Mouse (Mus musculus): ENCODE results near the gene Tunar. TPM values are rescaled to one million over a fixed set of nuclear protein-coding genes. Genes with fewer than 3 reads are reported as not detected.

Tunar gene
- total RNA-seq (2021): not detected
- long read RNA-seq, experiment 1: 0 reads
- long read RNA-seq, experiment 2: 0 reads

GRCm38 (mm10) chr12:105333570-105333969 lies at the start of gene Tunar:
TSS of gene Tunar (plus strand) at chr12:105333870.
- no peak for DNase-seq

DNA sequence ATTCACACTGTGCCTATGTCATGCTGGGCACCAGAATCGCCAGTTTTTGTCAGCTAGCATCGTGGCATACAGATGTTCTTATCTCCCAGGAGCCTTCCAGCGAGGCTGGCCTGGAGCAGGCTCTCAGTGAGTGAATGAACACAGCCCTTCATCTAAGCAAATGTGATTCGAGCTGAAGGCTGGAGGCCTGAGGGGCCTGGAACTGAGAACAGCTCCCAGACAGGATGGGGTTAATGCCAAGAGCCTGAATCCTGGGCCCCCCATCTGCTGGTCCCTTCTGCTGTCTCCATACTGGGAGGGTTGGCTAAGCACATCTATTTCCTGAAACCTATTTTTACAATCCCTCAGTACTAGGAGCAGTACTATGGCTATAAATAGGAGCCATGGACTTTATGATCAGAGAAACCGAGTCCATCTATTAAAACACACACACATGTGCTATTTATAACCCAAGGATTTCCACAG lies 21.1 kb upstream of the Tunar start:
- DNase-seq: no peak
- intact Hi-C loops (cut with DNase I): no loop called here

More at GRCm38 (mm10) chr12:105333570-105333969, at the start of gene Tunar:
- intact Hi-C loops (cut with DNase I): no loop called here

DNA sequence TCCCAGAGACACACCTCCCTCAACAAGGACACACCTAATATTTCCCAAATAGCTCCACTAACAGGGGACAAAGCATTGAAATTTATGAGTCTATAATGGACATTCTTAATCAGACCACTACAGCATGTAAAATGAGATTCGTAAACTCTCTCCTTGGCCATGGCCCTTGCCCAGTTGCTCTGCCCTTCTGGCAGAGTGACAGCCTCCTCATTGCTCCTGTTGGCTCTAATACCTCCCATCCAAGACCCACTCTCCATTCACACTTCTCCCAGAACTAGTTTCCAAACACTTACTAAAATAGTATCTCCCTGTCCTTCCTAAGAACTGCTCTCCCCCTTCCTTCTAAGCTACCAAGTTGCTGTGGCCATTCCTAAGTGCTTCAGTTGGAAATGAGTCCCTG lies 19.3 kb upstream of the Tunar start:
- no peak for DNase-seq
- intact Hi-C loops (cut with DNase I): no loop called here

- no peak for DNase-seq
- intact Hi-C loops (cut with DNase I): no loop called here
Measured at GRCm38 (mm10) chr12:105322160-105322559, 11.5 kb upstream of the Tunar start.

DNA sequence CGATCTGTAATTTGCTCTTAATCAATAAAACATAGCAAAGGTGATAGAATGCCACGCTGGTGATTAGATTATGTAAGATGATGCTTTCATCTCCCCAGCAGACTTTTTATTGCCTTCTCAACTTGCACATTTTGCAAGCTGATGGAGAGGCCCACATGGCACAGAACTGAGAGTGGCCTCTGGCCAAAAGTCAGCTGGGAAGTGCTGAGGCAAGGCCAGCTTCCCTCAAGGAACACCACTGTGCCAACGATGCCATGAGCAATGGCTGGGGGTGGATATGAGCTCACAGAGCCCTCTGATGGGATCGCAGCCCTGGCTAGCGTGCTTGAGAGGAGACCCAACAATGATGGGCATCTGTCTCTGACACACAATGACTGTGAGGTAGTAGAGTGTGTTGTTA lies 6.6 kb upstream of the Tunar start:
- intact Hi-C loops (cut with DNase I): no loop called here
- no peak for DNase-seq

DNA sequence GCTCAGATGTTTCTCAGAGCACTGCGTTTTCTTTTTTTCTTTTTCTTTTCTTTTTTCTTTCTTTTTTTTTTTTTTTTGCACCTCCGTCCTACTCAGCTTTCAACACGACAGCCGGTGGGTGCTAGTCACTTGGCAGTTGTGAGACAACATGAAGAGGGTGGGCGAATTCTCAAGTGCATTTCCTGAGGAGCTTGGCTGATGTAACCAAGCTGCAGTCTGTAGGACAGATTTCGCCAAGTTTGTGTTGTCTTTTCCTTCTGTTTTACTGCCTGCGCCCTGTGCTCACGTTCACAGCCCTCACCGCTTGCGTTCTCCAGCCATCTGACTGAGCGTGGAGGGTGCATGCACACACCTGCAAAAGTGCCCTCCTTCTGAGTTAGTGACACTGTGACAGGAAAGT lies 5.3 kb upstream of the Tunar start:
- no peak for DNase-seq
- intact Hi-C loops (cut with DNase I): no loop called here

DNA sequence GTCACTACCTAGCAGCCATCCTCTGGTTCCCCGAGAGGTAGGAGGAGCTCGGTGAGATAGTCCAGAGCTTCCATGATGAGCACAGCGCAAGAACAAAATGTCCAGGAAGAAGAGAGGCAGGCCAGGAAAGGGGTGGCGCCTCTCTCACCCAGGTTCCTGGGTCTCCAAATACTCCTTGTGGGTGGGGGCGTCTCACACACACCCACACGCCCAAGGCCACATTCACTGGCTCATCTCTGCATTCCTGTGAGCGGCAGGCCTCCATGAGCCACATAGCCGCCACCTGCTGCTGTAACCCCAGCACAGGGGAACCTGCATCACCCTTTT lies 2.4 kb downstream of the Tunar start:
- no peak for DNase-seq
- intact Hi-C loops (cut with DNase I): no loop called here

DNA sequence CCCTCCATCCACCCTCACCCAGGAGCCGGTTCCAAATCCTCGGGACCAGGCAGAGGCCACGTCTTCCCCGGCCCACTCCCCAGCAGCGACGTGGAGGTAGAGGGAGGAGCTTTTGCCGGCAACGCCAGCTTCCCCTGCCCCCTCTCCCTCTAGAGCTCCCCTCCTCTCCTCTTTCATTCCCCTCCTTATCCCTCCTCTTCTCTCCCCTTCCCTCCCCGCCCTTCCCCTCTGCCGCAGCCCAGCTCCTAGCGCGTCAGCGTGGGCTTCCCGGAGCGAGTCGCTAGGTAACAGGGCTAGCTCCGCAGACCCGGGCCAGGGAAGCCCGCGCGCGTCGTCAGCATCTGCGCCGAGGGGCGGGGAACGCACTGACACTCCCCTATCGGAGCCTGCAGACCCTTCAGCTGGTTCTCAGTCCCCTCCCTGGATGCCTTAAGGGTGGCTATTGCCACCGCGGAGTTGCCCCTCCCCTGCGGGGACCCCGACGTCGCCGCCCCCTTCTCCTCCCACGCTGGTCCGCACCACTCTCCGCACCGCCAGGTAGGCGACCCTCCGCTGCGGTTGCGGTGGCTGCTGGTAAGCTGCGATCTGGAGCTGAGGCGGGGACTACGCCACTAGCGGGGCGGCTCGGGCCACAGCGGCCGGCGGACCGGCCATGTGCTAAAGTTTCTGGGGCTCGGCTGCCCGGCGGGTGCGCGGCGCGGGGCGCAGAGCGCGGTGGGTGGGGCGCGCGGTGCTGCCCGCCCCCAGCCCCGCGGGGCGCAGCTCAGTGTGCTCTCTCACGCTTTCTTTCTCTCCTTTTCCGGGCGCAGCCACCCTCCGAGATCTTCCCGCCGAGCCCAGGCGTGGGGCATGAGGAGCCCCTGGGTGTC lies 3.0 kb downstream of the Tunar start:
- no peak for DNase-seq
- intact Hi-C loops (cut with DNase I): no loop called here

DNA sequence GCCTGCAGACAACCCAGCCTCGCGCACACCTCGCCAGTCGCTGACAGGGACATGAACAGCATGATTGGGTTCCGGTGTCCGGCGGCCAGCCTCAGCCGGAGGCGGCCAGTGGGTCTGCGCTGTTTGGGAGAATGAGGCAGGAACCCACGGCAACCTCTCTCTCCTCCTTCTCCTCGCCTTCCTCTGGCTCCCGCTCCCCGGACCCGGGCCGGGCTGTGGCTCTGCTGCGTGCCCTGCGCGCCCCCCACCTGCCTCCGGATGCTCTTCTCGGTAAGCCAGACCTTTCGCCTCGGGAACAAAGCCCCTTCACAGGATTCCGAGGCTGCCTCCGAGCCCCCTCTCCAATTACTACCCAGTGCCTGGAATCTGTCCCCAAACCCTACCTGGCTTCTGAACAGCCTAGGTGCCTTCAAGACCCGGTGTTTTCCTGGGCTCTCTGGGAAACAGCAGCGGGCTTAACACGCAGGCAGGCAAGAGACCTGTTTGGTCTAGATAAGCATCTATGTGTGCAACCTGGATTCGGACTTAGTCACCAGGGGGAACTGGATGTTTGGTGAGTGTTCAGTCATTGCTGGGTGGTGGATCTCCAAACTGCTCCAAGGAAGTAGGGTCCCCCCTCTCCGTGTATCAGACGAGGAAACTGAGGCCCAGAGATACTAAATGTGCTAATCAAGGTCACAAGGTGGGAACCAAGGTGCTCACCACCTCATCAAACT lies 3.8 kb downstream of the Tunar start:
- intact Hi-C loops (cut with DNase I): no loop called here

DNA sequence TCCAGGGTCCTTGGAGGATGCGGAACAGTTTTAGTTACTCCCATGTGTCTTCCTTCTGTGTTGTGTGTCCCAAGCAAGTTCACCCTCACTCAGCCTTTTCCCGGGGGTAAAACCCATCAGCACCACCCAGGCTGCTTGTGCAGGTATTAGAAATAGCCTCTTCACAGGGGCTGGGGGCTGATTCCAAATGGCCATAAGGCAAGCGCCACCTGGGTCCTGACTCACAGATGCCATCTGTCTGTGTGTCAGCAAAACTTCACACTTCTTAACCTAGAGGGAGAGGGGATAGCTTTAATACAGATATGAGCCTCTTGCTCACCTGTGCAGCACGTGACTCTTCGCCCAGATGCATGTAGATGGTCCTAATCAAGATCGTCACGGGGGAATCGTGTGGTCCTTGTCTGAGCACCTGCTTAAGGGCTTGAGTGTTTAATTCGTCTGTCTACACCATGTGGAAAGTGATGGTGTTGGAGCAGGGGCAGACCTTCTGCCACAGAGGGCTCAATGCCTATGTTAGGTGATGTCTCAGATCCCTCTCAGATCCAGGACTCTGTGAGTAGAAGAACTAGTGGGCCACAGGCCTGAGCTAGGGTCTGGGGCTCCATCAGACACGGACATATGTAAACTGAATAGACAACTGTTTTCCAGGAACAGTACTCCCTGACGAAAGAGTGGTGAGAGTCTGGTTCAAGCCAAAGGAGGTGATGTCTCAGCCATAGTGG lies 4.7 kb downstream of the Tunar start:
- DNase-seq: no peak
- intact Hi-C loops (cut with DNase I): no loop called here

More for the DNA sequence above, 3.8 kb downstream of the Tunar start:
- DNase-seq: no peak

DNA sequence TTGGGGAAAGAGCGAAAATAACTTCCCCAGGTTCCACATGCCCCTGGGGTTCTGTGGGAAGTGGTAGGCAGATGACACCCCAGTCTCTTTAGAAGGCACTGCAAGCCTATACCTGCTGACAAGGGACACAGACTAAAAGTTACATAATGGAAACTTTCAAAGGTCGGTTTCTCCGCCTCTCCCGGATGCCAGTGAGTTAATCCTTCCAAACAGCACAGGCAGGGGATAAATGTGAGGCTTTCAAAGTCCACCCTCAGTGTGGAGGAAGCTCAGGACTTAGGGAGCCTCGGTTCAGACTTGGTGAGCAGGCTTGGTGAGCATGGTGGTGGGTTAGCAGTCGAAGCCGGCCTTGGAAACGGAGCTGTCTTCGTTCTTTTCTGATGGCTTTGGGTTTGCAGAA lies 7.9 kb downstream of the Tunar start:
- intact Hi-C loops (cut with DNase I): no loop called here
- no peak for DNase-seq

- no peak for DNase-seq
- intact Hi-C loops (cut with DNase I): no loop called here
Measured at GRCm38 (mm10) chr12:105344460-105344859, 10.8 kb downstream of the Tunar start.

DNA sequence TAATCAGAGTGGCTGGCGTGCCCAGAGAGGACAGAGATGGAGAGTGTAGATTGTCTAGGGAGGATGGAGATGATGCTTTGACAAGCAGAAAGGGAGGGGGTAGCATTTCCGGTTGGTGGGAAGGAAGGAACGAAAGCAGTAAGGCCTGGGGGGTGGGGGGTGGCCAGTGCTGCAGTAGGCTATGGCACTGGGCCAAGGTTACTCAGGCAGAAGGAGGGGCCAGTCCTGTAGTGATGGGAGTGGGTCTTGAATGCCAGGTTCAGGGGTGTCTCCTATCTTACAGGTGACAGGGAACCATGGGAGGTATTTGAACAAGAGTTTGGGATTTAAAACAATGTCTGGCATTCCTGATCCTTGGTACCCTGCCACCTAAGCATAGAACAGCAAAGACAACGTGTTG lies 13.2 kb downstream of the Tunar start:
- intact Hi-C loops (cut with DNase I): no loop called here
- DNase-seq: no peak

DNA sequence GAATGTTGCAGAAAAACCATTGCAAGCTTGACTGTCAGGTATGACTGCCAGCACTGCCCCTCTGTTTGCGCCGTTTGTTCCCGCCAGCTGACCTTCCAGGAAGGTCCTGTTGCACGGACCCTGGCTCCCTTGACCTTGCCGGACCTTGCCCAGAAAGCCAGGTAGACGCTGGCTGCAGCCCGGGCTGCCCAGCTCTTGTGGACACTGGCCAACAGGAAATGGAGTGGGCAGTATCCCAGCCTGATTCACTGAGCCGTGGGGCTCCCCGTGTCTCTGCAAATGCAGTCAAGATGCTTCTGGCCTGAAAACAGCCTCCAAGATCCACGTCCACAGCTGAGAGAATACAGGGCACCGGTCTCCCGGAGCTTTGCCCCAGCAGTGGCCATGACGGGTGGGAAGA lies 13.6 kb downstream of the Tunar start:
- intact Hi-C loops (cut with DNase I): no loop called here
- no peak for DNase-seq

DNA sequence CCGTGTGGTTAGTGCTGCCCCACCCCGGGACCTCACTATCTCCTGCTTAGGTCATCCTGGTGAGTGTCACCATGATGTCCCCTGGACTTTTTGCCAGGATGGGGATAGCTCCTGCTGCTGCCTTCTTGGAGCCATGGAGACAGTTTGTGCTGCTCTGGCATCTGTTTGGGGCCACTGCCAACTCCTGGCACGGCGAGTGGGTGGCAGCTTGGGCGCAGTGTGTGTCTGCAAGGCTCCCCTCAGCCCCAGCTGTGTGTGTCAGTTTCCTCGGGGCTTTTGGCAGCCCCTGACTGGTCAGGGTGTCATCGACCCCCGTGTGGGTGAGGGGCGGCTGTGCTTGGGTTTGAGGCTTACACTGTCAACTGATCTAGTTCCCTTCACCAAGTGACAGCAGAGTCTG lies 20.6 kb downstream of the Tunar start:
- intact Hi-C loops (cut with DNase I): no loop called here
- DNase-seq: no peak

- intact Hi-C loops (cut with DNase I): no loop called here
- DNase-seq: no peak
Measured at GRCm38 (mm10) chr12:105354772-105355171, 21.1 kb downstream of the Tunar start.

- intact Hi-C loops (cut with DNase I): no loop called here
- no peak for DNase-seq
Measured at GRCm38 (mm10) chr12:105356781-105357180, 23.1 kb downstream of the Tunar start.

GRCm38 (mm10) chr12:105363648-105364047 lies 30.0 kb downstream of the Tunar start:
- no peak for DNase-seq
- intact Hi-C loops (cut with DNase I): no loop called here

- no peak for DNase-seq
- intact Hi-C loops (cut with DNase I): no loop called here
Measured at GRCm38 (mm10) chr12:105374564-105374963, 40.9 kb downstream of the Tunar start.

DNA sequence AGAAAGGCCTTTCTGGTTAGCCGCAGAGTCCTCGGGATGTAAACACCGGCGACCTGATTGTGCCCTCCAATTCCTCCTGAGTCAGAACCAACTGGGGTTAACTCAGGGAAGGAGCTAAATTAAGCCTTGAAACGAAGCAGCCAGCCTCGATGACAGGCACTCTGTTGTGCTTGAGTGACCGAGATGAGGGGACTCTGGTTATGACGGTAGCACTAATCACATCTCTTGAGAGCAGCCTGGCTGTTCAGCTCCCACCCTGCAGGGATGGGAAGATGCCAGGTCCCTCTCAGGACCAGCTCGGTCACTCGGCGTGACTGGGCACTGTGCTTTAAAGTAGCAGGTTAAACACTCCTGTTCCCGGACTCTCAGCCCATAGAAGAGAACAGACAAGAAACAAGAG lies 43.3 kb downstream of the Tunar start:
- intact Hi-C loops (cut with DNase I): no loop called here
- no peak for DNase-seq

DNA sequence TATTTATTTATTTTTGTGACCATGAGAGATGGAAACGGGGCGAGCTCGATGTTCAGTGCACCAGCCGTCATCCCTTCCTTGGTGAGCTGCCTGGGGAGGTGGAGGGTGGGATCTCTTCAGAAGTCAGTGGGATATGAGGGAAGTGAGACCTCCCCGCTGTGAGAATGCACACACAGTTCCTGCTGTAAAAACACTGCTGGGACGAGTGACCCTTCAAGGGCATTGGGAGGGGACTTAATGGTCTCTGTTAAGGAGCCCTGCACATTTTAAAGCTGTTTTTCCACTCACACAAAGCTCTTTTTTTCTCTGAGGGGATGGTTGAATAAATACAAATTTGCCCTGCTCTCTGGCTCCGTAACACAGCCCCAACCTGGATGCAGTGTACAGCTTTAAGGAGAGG lies 49.1 kb downstream of the Tunar start:
- DNase-seq: no peak
- intact Hi-C loops (cut with DNase I): no loop called here
